Mouse (Mus musculus) cerebellum, adult 2 months (tissue): ENCODE data around the gene Cuedc2.

Experiments
- CTCF ChIP-seq: fragments of 200-500 bp; IDR thresholded peaks from 2 replicates; pipeline ENCODE4 v1.5.1; 2011; ENCODE audit warnings: low read depth, mild to moderate bottlenecking, control low read depth, low read length, moderate library complexity, borderline replicate concordance; ENCODE audit not compliant: insufficient read depth
- POLR2A ChIP-seq: fragments of 200-500 bp; IDR thresholded peaks from 2 replicates; pipeline ENCODE4 v1.6.1; 2011; ENCODE audit warnings: low read length, control low read depth, borderline replicate concordance; ENCODE audit not compliant: insufficient read depth

DNA sequence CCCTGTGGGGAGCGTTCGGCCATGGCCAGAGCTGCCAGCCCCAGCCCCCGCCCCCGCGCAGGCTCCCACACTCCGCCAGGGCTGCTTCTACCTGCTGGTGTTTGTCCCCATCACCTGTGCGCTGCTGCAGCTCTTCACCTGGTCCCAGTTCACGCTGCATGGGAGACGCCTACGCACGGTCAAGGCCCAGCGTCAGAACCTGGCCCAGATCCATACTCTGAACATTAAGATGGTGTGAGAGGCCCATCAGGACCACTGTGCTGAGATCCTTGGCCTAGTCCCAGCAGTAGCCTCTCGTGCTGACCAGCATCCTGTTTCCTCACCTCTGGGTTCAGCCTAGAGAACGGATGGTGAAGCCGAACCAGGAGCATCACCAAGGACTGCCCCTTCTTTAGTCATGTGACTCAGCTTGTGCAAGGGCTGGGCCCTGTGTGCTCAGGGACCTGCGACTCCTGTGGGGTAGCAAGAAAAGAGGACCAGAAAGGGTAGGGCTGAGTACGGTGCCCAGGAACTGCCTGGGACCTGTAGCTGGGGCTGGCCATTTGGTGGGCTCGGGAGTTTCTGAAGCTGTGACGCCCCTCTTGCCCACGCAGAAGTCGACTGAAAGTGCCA lies 36.1 kb upstream of the Cuedc2 start:
- TF ChIP-seq CTCF (no peak), POLR2A (0 out of 2 replicates have a peak, but pooled peaks have one; percentile 14)
